Mouse (Mus musculus): ENCODE measurements around the gene Stat4.

- no peak for TF ChIP-seq TAL1 (IDR thresholded peaks at IDR 0.05; ENCODE audit: low read length)
- TF ChIP-seq GATA1 (IDR thresholded peaks at IDR 0.05; ENCODE audit: low read length) = no peak
Measured at GRCm38 (mm10) chr1:52034816-52035752, 48.1 kb downstream of the Stat4 start.

All from erythroblast, embryonic 14.5 days (primary cell).